Mouse (Mus musculus) limb, embryonic 12.5 days (tissue): ENCODE data around the gene Pcmt1. TPM values are rescaled to one million over a fixed set of nuclear protein-coding genes. Genes with fewer than 3 reads are reported as not detected.
"Not testable (repeated sequence)": the region's sequence is repeated elsewhere in the genome, so short reads cannot be mapped to it uniquely, and the experiment has no call there.

Experiments used
- ATAC-seq: fragments of 200-750 bp; cut with Nextera tagmentation; 2 replicates; pipeline ENCODE4 v1.8.0; 2017; ENCODE audit warnings: low read depth, moderate TSS enrichment; ENCODE audit not compliant: insufficient number of reproducible peaks, insufficient read depth, low FRiP score, low TSS enrichment
- H3K27ac ChIP-seq: fragments of 300-500 bp; sonication (generic); 2 replicates; pipeline ENCODE4 v1.5.1; 2016; ENCODE audit warnings: mild to moderate bottlenecking, moderate library complexity
- H3K27me3 ChIP-seq: fragments of 300-500 bp; sonication (generic); 2 replicates; pipeline ENCODE4 v1.6.1; 2016; ENCODE audit warnings: mild to moderate bottlenecking, moderate library complexity
- H3K36me3 ChIP-seq: fragments of 300-500 bp; sonication (generic); 2 replicates; pipeline ENCODE4 v1.6.1; 2016; ENCODE audit warnings: mild to moderate bottlenecking, moderate library complexity
- H3K4me1 ChIP-seq: fragments of 300-500 bp; sonication (generic); replicated peaks from 2 replicates; pipeline ENCODE4 v1.6.1; 2016
- H3K4me2 ChIP-seq: fragments of 300-500 bp; sonication (generic); 2 replicates; pipeline ENCODE4 v1.6.1; 2016; ENCODE audit warnings: mild to moderate bottlenecking, moderate library complexity
- H3K4me3 ChIP-seq: fragments of 300-500 bp; sonication (generic); replicated peaks from 2 replicates; pipeline ENCODE4 v1.5.1; 2016; ENCODE audit warnings: mild to moderate bottlenecking
- H3K9ac ChIP-seq: fragments of 300-500 bp; sonication (generic); replicated peaks from 2 replicates; pipeline ENCODE4 v1.6.1; 2016; ENCODE audit warnings: mild to moderate bottlenecking, moderate library complexity
- H3K9me3 ChIP-seq: fragments of 300-500 bp; sonication (generic); 2 replicates; pipeline ENCODE4 v1.6.1; 2016; ENCODE audit warnings: mild to moderate bottlenecking, moderate library complexity
- WGBS: fragments of 180-500 bp; shearing (Covaris S2); methylation state at CpG from one replicate; pipeline ENCODE4 v1.1.7; 2016; 5-methylcytosine and 5-hydroxymethylcytosine counted together
- polyA plus RNA-seq: library from polyadenylated mRNA; unstranded; fragments of >200 nt; fragmentation: Nextera tagmentation; extraction: Ambion mirVana; gene quantifications from 2 replicates; pipeline ENCODE4 v1.2.1, GENCODE M21; 2016

Gene Pcmt1
- polyA plus RNA-seq, 1 experiment from 2014 or later = 120 TPM

DNA sequence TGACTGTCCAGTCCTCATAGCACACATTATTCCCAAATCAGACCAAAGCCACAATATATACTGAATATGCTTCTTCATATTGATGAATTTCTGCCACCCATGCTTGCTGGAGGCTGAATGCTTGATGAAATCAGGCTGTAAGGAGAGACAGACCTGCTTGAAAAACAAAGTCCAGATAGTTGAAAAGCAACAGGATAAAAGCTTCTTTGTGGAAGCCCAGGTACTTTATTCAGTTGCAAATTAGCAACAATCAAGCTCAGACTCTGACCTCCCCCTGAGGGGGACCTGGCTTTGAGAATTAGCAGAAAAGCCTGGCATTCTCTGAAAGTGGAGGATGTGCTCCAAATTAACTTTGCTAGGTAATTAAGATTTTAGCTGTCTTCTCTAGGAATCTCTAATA lies 68.7 kb downstream of the Pcmt1 start:
- H3K9me3 ChIP-seq, H3K27me3 ChIP-seq, H3K4me1 ChIP-seq, H3K27ac ChIP-seq, H3K4me2 ChIP-seq, H3K4me3 ChIP-seq, H3K36me3 ChIP-seq, ATAC-seq, H3K9ac ChIP-seq: not testable (repeated sequence)

DNA sequence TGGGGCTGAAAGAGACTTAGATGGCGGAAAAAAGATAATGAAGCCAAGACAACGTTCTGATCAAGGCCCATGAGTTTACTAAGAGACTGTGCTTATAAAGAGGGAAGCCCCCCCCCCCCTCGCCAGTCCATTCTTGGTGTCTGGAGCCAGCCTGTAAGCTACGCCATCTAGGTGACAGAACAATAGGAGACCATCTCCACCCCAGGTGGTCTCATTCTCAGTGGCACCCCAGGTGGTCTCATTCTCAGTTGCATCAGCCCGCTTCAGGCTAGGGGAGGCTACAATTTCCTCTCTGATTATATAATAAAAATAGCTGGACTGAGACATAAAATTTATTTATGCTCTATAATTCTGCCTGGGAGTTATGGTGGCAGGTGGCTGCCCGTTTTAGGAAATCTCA lies 69.3 kb downstream of the Pcmt1 start:
- Histone ChIP-seq H3K36me3 (no peaks in the 10 kb centered on the region), H3K4me2 (no peak overlapping the region), H3K9ac (no peak overlapping the region), H3K27me3 (no peaks in the 10 kb centered on the region), H3K4me3 (no peak overlapping the region), H3K4me1 (no peaks in the 10 kb centered on the region), H3K9me3 (peaks cover 5% of the 10 kb centered on the region; the same call in 1 of the 2 replicates), H3K27ac (no peak overlapping the region)
- 73% methylated on average over 6 of the region's 6 CpGs for WGBS
- ATAC-seq = no peak

- Histone ChIP-seq H3K27ac (no peak overlapping the region), H3K9ac (no peak overlapping the region), H3K4me3 (no peak overlapping the region), H3K9me3 (no peaks in the 10 kb centered on the region), H3K4me2 (no peak overlapping the region), H3K4me1 (no peaks in the 10 kb centered on the region), H3K27me3 (no peaks in the 10 kb centered on the region), H3K36me3 (no peaks in the 10 kb centered on the region)
- no peak for ATAC-seq
- 95% methylated on average over 17 of the region's 17 CpGs for WGBS
Measured at GRCm38 (mm10) chr10:7608611-7609010, 72.3 kb downstream of the Pcmt1 start.

DNA sequence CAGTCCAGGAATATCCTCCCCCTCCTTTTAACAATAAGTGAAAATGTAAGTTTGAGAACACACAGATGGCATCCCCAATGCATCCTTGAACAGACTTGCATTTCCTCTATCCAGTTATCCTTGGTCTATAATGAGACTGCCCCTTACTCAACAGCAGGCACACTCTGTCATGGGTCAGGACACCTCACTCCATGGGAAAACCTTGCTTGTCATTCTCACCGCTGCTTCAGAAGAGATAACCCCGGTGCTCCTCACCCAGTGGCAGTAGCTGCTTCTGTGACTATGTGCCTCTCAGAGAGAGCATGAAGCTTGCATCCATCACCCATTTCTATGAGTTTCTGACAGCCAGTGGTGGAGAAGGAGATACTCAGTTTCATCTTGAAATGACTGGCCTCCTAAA lies 74.5 kb downstream of the Pcmt1 start:
- H3K9ac ChIP-seq = no peak overlapping the region
- no peak overlapping the region for H3K4me3 ChIP-seq
- no peak overlapping the region for H3K4me2 ChIP-seq
- no peaks in the 10 kb centered on the region for H3K4me1 ChIP-seq
- no peak for ATAC-seq
- H3K27ac ChIP-seq = no peak overlapping the region
- no peaks in the 10 kb centered on the region for H3K36me3 ChIP-seq
- H3K9me3 ChIP-seq = no peaks in the 10 kb centered on the region
- WGBS = 86% methylated on average over 2 of the region's 2 CpGs
- H3K27me3 ChIP-seq = no peaks in the 10 kb centered on the region

DNA sequence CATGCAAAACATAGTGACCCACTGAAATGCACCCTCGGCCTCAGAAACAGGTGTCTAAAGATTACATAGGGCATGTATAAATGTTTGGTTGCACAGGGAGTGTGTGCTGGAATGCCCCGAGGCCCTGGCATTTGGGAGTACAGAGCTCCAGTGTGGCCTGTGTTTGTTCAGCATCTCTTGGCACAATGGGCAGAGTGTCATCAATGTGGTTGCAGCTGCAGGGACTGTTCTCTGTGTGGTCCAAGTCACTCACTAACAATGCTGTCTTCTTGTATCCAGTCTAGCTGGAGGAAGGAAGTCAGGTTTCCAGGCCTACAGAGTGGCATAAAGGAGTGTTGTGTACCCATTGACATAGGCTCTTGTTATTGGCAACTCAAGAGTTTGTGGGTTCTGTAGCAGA lies 75.8 kb downstream of the Pcmt1 start:
- Histone ChIP-seq H3K36me3 (no peaks in the 10 kb centered on the region), H3K9ac (no peak overlapping the region), H3K27ac (no peak overlapping the region), H3K4me2 (no peak overlapping the region), H3K27me3 (no peaks in the 10 kb centered on the region), H3K9me3 (no peaks in the 10 kb centered on the region), H3K4me1 (no peaks in the 10 kb centered on the region), H3K4me3 (no peak overlapping the region)
- ATAC-seq = no peak
- WGBS = 87% methylated on average over 2 of the region's 2 CpGs

DNA sequence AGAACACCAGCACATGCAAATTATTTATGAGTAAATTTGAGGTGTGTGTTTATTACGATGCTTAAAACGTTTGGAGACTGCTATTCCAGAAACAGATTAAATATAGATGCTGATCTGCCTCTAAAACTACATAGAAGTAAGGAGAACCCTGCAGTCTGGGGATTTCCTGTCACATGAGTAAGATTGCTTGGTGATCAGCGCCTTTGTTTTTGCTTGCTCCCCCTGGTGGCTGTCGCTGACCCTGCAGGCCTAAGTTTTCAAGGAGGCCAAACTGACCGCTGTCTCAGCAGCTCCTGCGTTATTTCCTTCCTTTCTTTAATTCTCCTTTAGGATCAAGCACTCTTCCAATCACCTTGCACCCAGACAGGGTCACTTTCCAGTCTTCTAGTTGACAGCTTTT lies 80.3 kb downstream of the Pcmt1 start:
- Histone ChIP-seq H3K27me3 (no peaks in the 10 kb centered on the region), H3K9me3 (no peaks in the 10 kb centered on the region), H3K9ac (no peak overlapping the region), H3K4me2 (no peak overlapping the region), H3K27ac (no peak overlapping the region), H3K36me3 (no peaks in the 10 kb centered on the region), H3K4me1 (no peaks in the 10 kb centered on the region), H3K4me3 (no peak overlapping the region)
- no peak for ATAC-seq
- WGBS = 18% methylated on average over 6 of the region's 6 CpGs

- Histone ChIP-seq H3K4me1 (no peaks in the 10 kb centered on the region), H3K9ac (no peak overlapping the region), H3K9me3 (no peaks in the 10 kb centered on the region), H3K4me3 (no peak overlapping the region), H3K36me3 (no peaks in the 10 kb centered on the region), H3K27ac (no peak overlapping the region), H3K4me2 (no peak overlapping the region), H3K27me3 (no peaks in the 10 kb centered on the region)
- no peak for ATAC-seq
- WGBS = 91% methylated on average over 7 of the region's 7 CpGs
Measured at GRCm38 (mm10) chr10:7598177-7598576, 82.8 kb downstream of the Pcmt1 start.

DNA sequence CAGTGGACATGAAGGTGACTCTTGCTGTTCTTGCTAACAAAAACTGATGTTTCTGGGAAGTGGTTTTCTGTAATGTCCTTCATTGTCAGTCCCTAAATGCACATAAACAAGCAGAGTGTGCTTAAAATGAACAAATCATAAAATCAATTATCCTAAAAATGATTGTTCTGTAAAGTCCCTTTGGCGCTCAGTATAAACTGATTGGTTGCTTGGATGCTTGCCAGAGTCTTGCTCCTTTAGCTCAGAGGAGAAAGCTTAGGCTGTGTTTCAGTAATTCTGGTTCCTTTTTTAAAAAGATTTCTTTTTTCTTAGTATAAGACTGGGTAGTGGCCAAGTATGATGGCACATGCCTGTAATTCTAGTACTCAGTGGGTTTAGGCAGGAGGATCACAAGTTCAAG lies 84.7 kb downstream of the Pcmt1 start:
- no peak for ATAC-seq
- Histone ChIP-seq H3K4me3 (no peak overlapping the region), H3K9me3 (no peaks in the 10 kb centered on the region), H3K27me3 (peaks cover 14% of the 10 kb centered on the region), H3K4me2 (no peak overlapping the region), H3K36me3 (no peaks in the 10 kb centered on the region), H3K4me1 (no peaks in the 10 kb centered on the region), H3K27ac (no peak overlapping the region), H3K9ac (no peak overlapping the region)
- 91% methylated on average over 1 of the region's 1 CpGs for WGBS

DNA sequence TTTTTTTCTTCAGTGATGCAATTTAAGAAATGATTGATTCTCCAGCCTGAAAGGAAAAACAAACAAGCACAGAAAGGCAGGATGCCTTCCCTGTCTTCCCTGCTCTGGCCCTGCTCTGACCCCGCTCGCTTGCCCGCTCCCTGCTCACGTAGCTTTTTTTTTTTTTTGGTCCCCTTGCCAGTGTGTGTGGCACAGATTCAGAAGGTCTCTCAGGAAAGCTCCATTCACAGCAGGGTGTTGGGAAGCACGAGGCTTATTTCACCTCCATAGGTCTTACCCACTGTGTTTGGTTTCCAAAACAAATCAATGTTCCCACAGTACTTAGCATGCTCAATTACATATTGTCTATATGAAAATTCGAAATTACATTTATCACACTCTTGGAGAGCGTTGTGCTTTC lies 86.1 kb downstream of the Pcmt1 start:
- no peak for ATAC-seq
- WGBS = 52% methylated on average over 7 of the region's 7 CpGs
- no peak overlapping the region for H3K9ac ChIP-seq
- H3K27me3 ChIP-seq = peaks cover 29% of the 10 kb centered on the region
- H3K36me3 ChIP-seq = no peaks in the 10 kb centered on the region
- no peak overlapping the region for H3K4me3 ChIP-seq
- no peak overlapping the region for H3K27ac ChIP-seq
- no peaks in the 10 kb centered on the region for H3K9me3 ChIP-seq
- H3K4me2 ChIP-seq = no peak overlapping the region
- peaks cover 9% of the 10 kb centered on the region for H3K4me1 ChIP-seq

DNA sequence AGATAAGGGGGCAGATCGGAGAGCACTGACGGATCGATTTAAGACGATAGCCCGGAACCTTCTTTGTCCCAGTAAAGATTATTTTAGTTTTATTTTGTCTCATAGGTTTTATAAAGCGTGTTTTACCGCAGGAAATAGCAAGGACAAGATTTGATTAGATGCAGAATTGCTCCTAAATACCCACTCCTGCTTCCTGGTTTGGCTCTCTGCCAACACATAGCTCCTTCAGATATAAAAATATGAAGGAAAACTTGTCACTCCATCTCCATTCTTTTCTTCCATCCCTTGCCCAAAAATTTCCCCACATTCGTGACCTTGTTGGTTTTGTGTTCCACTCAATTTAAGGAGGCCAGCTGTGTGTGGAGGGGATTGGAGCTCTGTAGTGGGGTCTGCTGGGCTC lies 90.1 kb downstream of the Pcmt1 start:
- 8% methylated on average over 8 of the region's 8 CpGs for WGBS
- Histone ChIP-seq H3K9me3 (no peaks in the 10 kb centered on the region), H3K4me2 (peak overlapping the region; percentile 100), H3K27me3 (peaks cover 34% of the 10 kb centered on the region), H3K4me3 (peak overlapping the region; percentile 68), H3K9ac (no peak overlapping the region), H3K4me1 (peaks cover 9% of the 10 kb centered on the region), H3K36me3 (no peaks in the 10 kb centered on the region), H3K27ac (no peak overlapping the region)
- ATAC-seq = no peak

DNA sequence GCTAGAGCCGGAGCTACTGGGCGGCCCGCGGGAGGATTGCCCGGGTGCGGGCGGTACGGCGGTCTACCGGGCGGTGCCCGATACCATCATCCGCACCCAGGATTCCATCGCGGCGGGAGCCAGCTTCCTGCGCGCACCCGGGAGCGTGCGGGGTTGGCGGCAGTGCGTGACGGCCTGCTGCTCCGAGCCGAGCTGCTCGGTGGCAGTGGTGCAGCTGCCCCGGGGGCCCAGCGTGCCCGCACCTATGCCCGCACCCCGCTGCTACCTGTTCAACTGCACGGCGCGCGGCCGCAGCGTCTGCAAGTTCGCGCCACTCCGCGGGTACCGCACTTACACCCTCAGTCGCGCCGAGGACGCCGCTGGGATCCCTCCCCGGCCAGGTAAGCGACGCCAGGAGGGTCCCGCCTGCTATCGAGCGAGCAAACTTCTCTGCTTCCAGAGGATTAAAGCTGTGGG lies 90.7 kb downstream of the Pcmt1 start:
- Histone ChIP-seq H3K36me3 (no peaks in the 10 kb centered on the region), H3K4me3 (peak overlapping the region; percentile 68), H3K4me1 (peaks cover 9% of the 10 kb centered on the region), H3K27me3 (peaks cover 37% of the 10 kb centered on the region), H3K9ac (peak overlapping the region; percentile 55), H3K4me2 (peak overlapping the region; percentile 100), H3K9me3 (no peaks in the 10 kb centered on the region), H3K27ac (no peak overlapping the region)
- WGBS = under 1% methylated on average over 54 of the region's 54 CpGs
- no peak for ATAC-seq

GRCm38 (mm10) chr10:7589592-7590233 lies 91.2 kb downstream of the Pcmt1 start, which contains the start of gene Lrp11:
Lrp11 (plus strand) TSS chr10:7589800.
- no peaks in the 10 kb centered on the region for H3K36me3 ChIP-seq
- H3K4me2 ChIP-seq = peak within 1 kb of the TSS; percentile 100
- WGBS = under 1% methylated on average over 66 of the region's 76 CpGs
- peak; percentile 96 for ATAC-seq
- H3K27me3 ChIP-seq = peaks cover 37% of the 10 kb centered on the region
- no peak within 1 kb of the TSS for H3K27ac ChIP-seq
- peak within 1 kb of the TSS; percentile 55 for H3K9ac ChIP-seq
- no peaks in the 10 kb centered on the region for H3K9me3 ChIP-seq
- peak within 1 kb of the TSS; percentile 68 for H3K4me3 ChIP-seq
- H3K4me1 ChIP-seq = peaks cover 9% of the 10 kb centered on the region
